Comparison of ENCODE assay signal across 30 mouse cellular contexts in genomic region chr12:11066865-11067264, GRCm38 (mm10).
A peak's percentile ranks its signal among the peaks of the same experiment; 100 is the strongest.
DNase-seq lines count a peak whose midpoint lies in the region; ATAC-seq and TF ChIP-seq lines count a peak whose summit lies in the region.
"Had no signal": no experiment of that assay in that cellular context is flagged by ENCODE, and none has a peak within 500 bp of the region (broad histone marks: within the 10 kb centered on the region; RNA-seq: fewer than 3 reads in every experiment).

No protein-coding gene starts in this region.

- peak; percentile 73 for ATAC-seq in hindbrain, embryonic 16.5 days
- ATAC-seq in forebrain, embryonic 13.5 days: peak; percentile 78
- ATAC-seq in liver, postnatal 0 days: no peak
- ATAC-seq: inflammation-experienced regulatory T-cells, adult 6 months; lung, postnatal 0 days; Patski had no signal

- in situ Hi-C loops in ES-E14 (cut with MboI; ENCODE audit: low sequenced_read_pairs in 2 of 2, unreplicated experiment in 2 of 2): no loop called here

- DNase-seq in cerebellum, adult 9-10 months: peak; percentile 5
- DNase-seq in cerebellum, adult 8-10 months: no peak
- no peak for DNase-seq in hindbrain, embryonic 10.5 days (ENCODE audit: low spot score)
- DNase-seq in ES-E14 (ENCODE audit: low read depth, low spot score): no peak
- DNase-seq in lung, adult 2 months: no peak
- no peak for DNase-seq in liver, postnatal 0 days
- DNase-seq: adrenal gland, postnatal 10 days; cerebellum, adult 11-12 months; cerebellum, postnatal 14 days; gastrocnemius, adult 2 months; gastrocnemius, postnatal 36 days; heart, adult 2 months; heart, postnatal 10 days; kidney, adult 11 months; kidney, postnatal 14 days; lung, postnatal 4 days had no signal

- no peaks in the 10 kb centered on the region for H3K4me1 ChIP-seq in hindbrain, embryonic 16.5 days (ENCODE audit: control insufficient read depth, insufficient read depth, low read depth, low read length)
- H3K4me1 ChIP-seq in hindbrain, embryonic 10.5 days (replicated peaks): 0 out of 2 replicates have a peak, but pooled peaks cover 4% of the 10 kb centered on the region
- 0 out of 4 replicates have a peak, but pooled peaks cover 0 to 3% of the 10 kb centered on the region in 2 experiments for H3K4me1 ChIP-seq in ES-E14 (ENCODE audit: control insufficient read depth in 2 of 2, insufficient read depth in 2 of 2, low read length in 2 of 2, poor library complexity in 1 of 2)
- H3K4me1 ChIP-seq in forebrain, embryonic 13.5 days: peaks cover 7% of the 10 kb centered on the region; the same call in 1 of the 2 replicates
- H3K4me1 ChIP-seq in lung, adult 2 months (ENCODE audit: control insufficient read depth, insufficient read depth, low read length): no peaks in the 10 kb centered on the region
- H3K4me1 ChIP-seq in liver, postnatal 0 days (ENCODE audit: insufficient read depth): no peaks in the 10 kb centered on the region
- H3K4me1 ChIP-seq: heart, embryonic 13.5 days; limb, embryonic 13.5 days; megakaryocyte, embryonic 14.5 days; neural tube, embryonic 13.5 days; stomach, embryonic 15.5 days had no signal

- H3K27ac ChIP-seq in hindbrain, embryonic 16.5 days (ENCODE audit: low read depth, low read length): no peak overlapping the region
- H3K27ac ChIP-seq in hindbrain, embryonic 10.5 days: no peak overlapping the region
- no peak overlapping the region for H3K27ac ChIP-seq in ES-E14 (ENCODE audit: insufficient read depth, low read depth, low read length, poor library complexity, severe bottlenecking)
- H3K27ac ChIP-seq in forebrain, embryonic 13.5 days: no peak overlapping the region
- no peak overlapping the region for H3K27ac ChIP-seq in liver, postnatal 0 days (ENCODE audit: low read depth)
- H3K27ac ChIP-seq: gastrocnemius, adult 2 months; heart, adult 2 months; heart, embryonic 13.5 days; limb, embryonic 13.5 days; neural tube, embryonic 13.5 days; stomach, embryonic 15.5 days had no signal

- WGBS in hindbrain, embryonic 16.5 days: 27% methylated on average over 2 of the region's 2 CpGs
- WGBS in hindbrain, embryonic 10.5 days: 66% methylated on average over 2 of the region's 2 CpGs
- WGBS in forebrain, embryonic 13.5 days: 34% methylated on average over 2 of the region's 2 CpGs
- WGBS in lung, adult 2 months: 76% methylated on average over 2 of the region's 2 CpGs
- 74% methylated on average over 2 of the region's 2 CpGs for WGBS in liver, postnatal 0 days (ENCODE audit: insufficient replicate concordance)

- no peak overlapping the region for H3K9ac ChIP-seq in hindbrain, embryonic 16.5 days (ENCODE audit: low read depth, low read length)
- no peak overlapping the region for H3K9ac ChIP-seq in ES-E14 (ENCODE audit: insufficient read depth, low read depth, low read length, poor library complexity, severe bottlenecking)
- no peak overlapping the region for H3K9ac ChIP-seq in forebrain, embryonic 13.5 days
- H3K9ac ChIP-seq in liver, postnatal 0 days (replicated peaks): no peak overlapping the region
- H3K9ac ChIP-seq: heart, embryonic 13.5 days; limb, embryonic 13.5 days; neural tube, embryonic 13.5 days; stomach, embryonic 15.5 days had no signal

- TF ChIP-seq POLR2A in lung, adult 2 months (IDR thresholded peaks at IDR 0.05; ENCODE audit: borderline replicate concordance, extremely low read depth, low read depth, low read length): no peak

- no peaks in the 10 kb centered on the region for H3K36me3 ChIP-seq in hindbrain, embryonic 16.5 days (ENCODE audit: control insufficient read depth, insufficient read depth, low read length)
- no peaks in the 10 kb centered on the region for H3K36me3 ChIP-seq in hindbrain, embryonic 10.5 days
- no peaks in the 10 kb centered on the region for H3K36me3 ChIP-seq in ES-E14 (ENCODE audit: control insufficient read depth, insufficient read depth, low read length, poor library complexity, severe bottlenecking)
- H3K36me3 ChIP-seq in forebrain, embryonic 13.5 days (ENCODE audit: poor library complexity, severe bottlenecking): no peaks in the 10 kb centered on the region
- H3K36me3 ChIP-seq in liver, postnatal 0 days (replicated peaks; ENCODE audit: insufficient read depth, low read length): no peaks in the 10 kb centered on the region
- H3K36me3 ChIP-seq: G1E; heart, embryonic 13.5 days; limb, embryonic 13.5 days; neural tube, embryonic 13.5 days; stomach, embryonic 15.5 days had no signal

- no peaks in the 10 kb centered on the region for H3K9me3 ChIP-seq in hindbrain, embryonic 16.5 days (ENCODE audit: control insufficient read depth, low read length)
- H3K9me3 ChIP-seq in hindbrain, embryonic 10.5 days: no peaks in the 10 kb centered on the region
- no peaks in the 10 kb centered on the region for H3K9me3 ChIP-seq in ES-E14 (ENCODE audit: control insufficient read depth, insufficient read depth, low read depth, low read length)
- H3K9me3 ChIP-seq in forebrain, embryonic 13.5 days (replicated peaks): no peaks in the 10 kb centered on the region
- H3K9me3 ChIP-seq in liver, postnatal 0 days (ENCODE audit: low read length): no peaks in the 10 kb centered on the region
- H3K9me3 ChIP-seq: G1E; heart, embryonic 13.5 days; limb, embryonic 13.5 days; neural tube, embryonic 13.5 days; stomach, embryonic 15.5 days had no signal

- TF ChIP-seq EP300 in liver, postnatal 0 days (IDR thresholded peaks at IDR 0.05; ENCODE audit: low read depth): no peak

- no peaks in the 10 kb centered on the region for H3K27me3 ChIP-seq in hindbrain, embryonic 16.5 days (replicated peaks; ENCODE audit: control insufficient read depth, insufficient read depth, low read length)
- no peaks in the 10 kb centered on the region for H3K27me3 ChIP-seq in hindbrain, embryonic 10.5 days (ENCODE audit: insufficient read depth, poor library complexity, severe bottlenecking)
- no peaks in the 10 kb centered on the region for H3K27me3 ChIP-seq in forebrain, embryonic 13.5 days
- no peaks in the 10 kb centered on the region for H3K27me3 ChIP-seq in liver, postnatal 0 days (ENCODE audit: insufficient read depth, low read length)
- H3K27me3 ChIP-seq: CH12.LX; heart, embryonic 13.5 days; limb, embryonic 13.5 days; megakaryocyte, embryonic 14.5 days; neural tube, embryonic 13.5 days; Patski; stomach, embryonic 15.5 days had no signal

- H3K4me3 ChIP-seq in hindbrain, embryonic 16.5 days (ENCODE audit: low read length): no peak overlapping the region
- no peak overlapping the region for H3K4me3 ChIP-seq in hindbrain, embryonic 10.5 days
- no peak overlapping the region for H3K4me3 ChIP-seq in ES-E14 (ENCODE audit: insufficient read depth in 1 of 2, low read depth in 1 of 2, low read length in 2 of 2, poor library complexity in 1 of 2, severe bottlenecking in 1 of 2)
- H3K4me3 ChIP-seq in forebrain, embryonic 13.5 days: no peak overlapping the region
- no peak overlapping the region for H3K4me3 ChIP-seq in lung, adult 2 months (replicated peaks; ENCODE audit: extremely low read depth, low read depth, low read length)
- H3K4me3 ChIP-seq in liver, postnatal 0 days (ENCODE audit: low read depth, low read length): no peak overlapping the region
- H3K4me3 ChIP-seq: erythroblast, embryonic 14.5 days; gastrocnemius, adult 2 months; heart, adult 2 months; heart, embryonic 13.5 days; limb, embryonic 13.5 days; megakaryocyte, embryonic 14.5 days; neural tube, embryonic 13.5 days; stomach, embryonic 15.5 days had no signal

- no peak for TF ChIP-seq CTCF in lung, adult 2 months (IDR thresholded peaks at IDR 0.05; ENCODE audit: insufficient read depth, low read length)
- no peak for TF ChIP-seq CTCF in liver, postnatal 0 days (IDR thresholded peaks at IDR 0.05; ENCODE audit: low read depth)

- no peak overlapping the region for H3K4me2 ChIP-seq in hindbrain, embryonic 16.5 days (ENCODE audit: low read length)
- no peak overlapping the region for H3K4me2 ChIP-seq in forebrain, embryonic 13.5 days
- H3K4me2 ChIP-seq in liver, postnatal 0 days (ENCODE audit: low read depth, low read length): no peak overlapping the region
- H3K4me2 ChIP-seq: heart, embryonic 13.5 days; limb, embryonic 13.5 days; liver, embryonic 11.5 days; neural tube, embryonic 13.5 days; stomach, embryonic 15.5 days had no signal

TF ChIP-seq in ES-E14, 5 proteins besides CTCF, POLR2A, EP300 and RAD21:
- TF ChIP-seq MAFK (IDR thresholded peaks at IDR 0.05; ENCODE audit: insufficient read depth, low read depth, low read length) (0 out of 2 replicates have a peak, but pooled peaks have one; percentile 35), CHD2 (IDR thresholded peaks at IDR 0.05; ENCODE audit: low read depth, low read length) (no peak)
